Mouse (Mus musculus) frontal cortex, postnatal 14 days (tissue): ENCODE measurements around the gene Metap2.

Experiments used
- DNase-seq, 2 experiments: peaks; one replicate each; pipeline ENCODE4 v3.0.0; 2022; ENCODE audit warnings: low spot score in 2 of 2

The Metap2 gene

GRCm38 (mm10) chr10:93911326-93911725, 14.4 kb upstream of the Metap2 start:
- no peak for DNase-seq

- no peak for DNase-seq
Observed at GRCm38 (mm10) chr10:93909811-93910446, 13.0 kb upstream of the Metap2 start.

- DNase-seq = no peak
Observed at GRCm38 (mm10) chr10:93909015-93909414, 12.1 kb upstream of the Metap2 start.

GRCm38 (mm10) chr10:93908540-93908939, 11.6 kb upstream of the Metap2 start:
- no peak for DNase-seq

GRCm38 (mm10) chr10:93907376-93907775, 10.5 kb upstream of the Metap2 start:
- no peak for DNase-seq

- no peak for DNase-seq
Observed at GRCm38 (mm10) chr10:93899907-93900306, 3.0 kb upstream of the Metap2 start.

GRCm38 (mm10) chr10:93899303-93899702, 2.4 kb upstream of the Metap2 start:
- DNase-seq = no peak

- DNase-seq = no peak
Observed at GRCm38 (mm10) chr10:93892551-93892950, 4.3 kb downstream of the Metap2 start.

- DNase-seq = no peak
Observed at GRCm38 (mm10) chr10:93891031-93891430, 5.9 kb downstream of the Metap2 start.

GRCm38 (mm10) chr10:93890565-93890964, 6.3 kb downstream of the Metap2 start:
- no peak for DNase-seq

GRCm38 (mm10) chr10:93889976-93890375, 6.9 kb downstream of the Metap2 start:
- DNase-seq = peak in 1 of 2 experiments; percentile 49

- peak; percentile 76 to 84 for DNase-seq
Observed at GRCm38 (mm10) chr10:93889579-93889950, 7.3 kb downstream of the Metap2 start.

GRCm38 (mm10) chr10:93888935-93889578, 7.8 kb downstream of the Metap2 start:
- peak; percentile 5 to 37 for DNase-seq

- no peak for DNase-seq
Observed at GRCm38 (mm10) chr10:93888590-93888934, 8.3 kb downstream of the Metap2 start.

GRCm38 (mm10) chr10:93885839-93886477, 10.9 kb downstream of the Metap2 start:
- DNase-seq = no peak

GRCm38 (mm10) chr10:93882738-93883364, 14.0 kb downstream of the Metap2 start:
- DNase-seq = no peak

GRCm38 (mm10) chr10:93881918-93882317, 15.0 kb downstream of the Metap2 start:
- no peak for DNase-seq

- DNase-seq = no peak
Observed at GRCm38 (mm10) chr10:93878732-93879131, 18.2 kb downstream of the Metap2 start.

GRCm38 (mm10) chr10:93876772-93877171, 20.1 kb downstream of the Metap2 start:
- DNase-seq = no peak

- DNase-seq = no peak
Observed at GRCm38 (mm10) chr10:93868886-93869285, 28.0 kb downstream of the Metap2 start.

GRCm38 (mm10) chr10:93868401-93868800, 28.5 kb downstream of the Metap2 start:
- no peak for DNase-seq

- no peak for DNase-seq
Observed at GRCm38 (mm10) chr10:93856095-93856494, 40.8 kb downstream of the Metap2 start.

GRCm38 (mm10) chr10:93855126-93855525, 41.8 kb downstream of the Metap2 start:
- DNase-seq = no peak
